Mouse (Mus musculus): Measurements from ENCODE around the gene Zfhx2. TPM values are rescaled to one million over a fixed set of nuclear protein-coding genes. Genes with fewer than 3 reads are reported as not detected.

Zfhx2 gene
- polyA plus RNA-seq, 1 experiment from 2014 or later, result 3.8 TPM

GRCm38 (mm10) chr14:55085324-55086008 is 6.7 kb downstream of the Zfhx2 start:
- Histone ChIP-seq H3K9ac (ENCODE audit: low read length) (no peak overlapping the region), H3K4me3 (ENCODE audit: low read length) (no peak overlapping the region), H3K9me3 (ENCODE audit: control insufficient read depth, low read length) (no peaks in the 10 kb centered on the region), H3K36me3 (ENCODE audit: control insufficient read depth, insufficient read depth, low read length) (no peaks in the 10 kb centered on the region), H3K4me2 (ENCODE audit: low read depth, low read length) (no peak overlapping the region), H3K27ac (ENCODE audit: low read length) (no peak overlapping the region), H3K27me3 (ENCODE audit: control insufficient read depth, insufficient read depth, low read depth, low read length) (no peaks in the 10 kb centered on the region), H3K4me1 (replicated peaks; ENCODE audit: control insufficient read depth, insufficient read depth, low read length) (peaks cover 5% of the 10 kb centered on the region; the same call in 1 of the 2 replicates)
- no peak for ATAC-seq (ENCODE audit: low read depth)
- WGBS, result 55% methylated on average over 9 of the region's 9 CpGs

- peaks cover 2% of the 10 kb centered on the region; the same call in 1 of the 2 replicates for H3K27me3 ChIP-seq (ENCODE audit: control insufficient read depth, insufficient read depth, low read depth, low read length)
- WGBS, result 62% methylated on average over 6 of the region's 6 CpGs
These were observed 8.6 kb downstream of the Zfhx2 start for GRCm38 (mm10) chr14:55083481-55083880.

GRCm38 (mm10) chr14:55081105-55081504 is 11.0 kb downstream of the Zfhx2 start:
- Histone ChIP-seq H3K4me2 (ENCODE audit: low read depth, low read length) (no peak overlapping the region), H3K27ac (ENCODE audit: low read length) (no peak overlapping the region), H3K36me3 (ENCODE audit: control insufficient read depth, insufficient read depth, low read length) (no peaks in the 10 kb centered on the region), H3K4me1 (replicated peaks; ENCODE audit: control insufficient read depth, insufficient read depth, low read length) (peaks cover 4% of the 10 kb centered on the region; the same call in 1 of the 2 replicates), H3K9me3 (ENCODE audit: control insufficient read depth, low read length) (no peaks in the 10 kb centered on the region), H3K27me3 (ENCODE audit: control insufficient read depth, insufficient read depth, low read depth, low read length) (peaks cover 6% of the 10 kb centered on the region), H3K4me3 (ENCODE audit: low read length) (no peak overlapping the region), H3K9ac (ENCODE audit: low read length) (no peak overlapping the region)
- WGBS, result 28% methylated on average over 5 of the region's 5 CpGs
- ATAC-seq (ENCODE audit: low read depth), result no peak

More at GRCm38 (mm10) chr14:55083481-55083880, 8.6 kb downstream of the Zfhx2 start:
- no peak for ATAC-seq (ENCODE audit: low read depth)
- Histone ChIP-seq H3K9me3 (ENCODE audit: control insufficient read depth, low read length) (no peaks in the 10 kb centered on the region), H3K9ac (ENCODE audit: low read length) (no peak overlapping the region), H3K4me3 (ENCODE audit: low read length) (no peak overlapping the region), H3K4me1 (replicated peaks; ENCODE audit: control insufficient read depth, insufficient read depth, low read length) (peaks cover 4% of the 10 kb centered on the region; the same call in 1 of the 2 replicates), H3K4me2 (ENCODE audit: low read depth, low read length) (no peak overlapping the region), H3K36me3 (ENCODE audit: control insufficient read depth, insufficient read depth, low read length) (no peaks in the 10 kb centered on the region), H3K27ac (ENCODE audit: low read length) (no peak overlapping the region)

GRCm38 (mm10) chr14:55079214-55079970 is 12.7 kb downstream of the Zfhx2 start:
- Histone ChIP-seq H3K27ac (ENCODE audit: low read length) (no peak overlapping the region), H3K4me1 (replicated peaks; ENCODE audit: control insufficient read depth, insufficient read depth, low read length) (peaks cover 4% of the 10 kb centered on the region; the same call in 1 of the 2 replicates), H3K27me3 (ENCODE audit: control insufficient read depth, insufficient read depth, low read depth, low read length) (peaks cover 6% of the 10 kb centered on the region), H3K4me2 (ENCODE audit: low read depth, low read length) (peak overlapping the region; percentile 45; the same call in 1 of the 2 replicates), H3K4me3 (ENCODE audit: low read length) (no peak overlapping the region), H3K9me3 (ENCODE audit: control insufficient read depth, low read length) (no peaks in the 10 kb centered on the region), H3K9ac (ENCODE audit: low read length) (no peak overlapping the region), H3K36me3 (ENCODE audit: control insufficient read depth, insufficient read depth, low read length) (no peaks in the 10 kb centered on the region)
- ATAC-seq (ENCODE audit: low read depth), result peak; percentile 38; the same call in 1 of the 2 replicates
- WGBS, result 25% methylated on average over 8 of the region's 8 CpGs

- H3K27me3 ChIP-seq (ENCODE audit: control insufficient read depth, insufficient read depth, low read depth, low read length), result peaks cover 6% of the 10 kb centered on the region
- peak overlapping the region; percentile 17; the same call in 1 of the 2 replicates for H3K4me3 ChIP-seq (ENCODE audit: low read length)
- H3K36me3 ChIP-seq (ENCODE audit: control insufficient read depth, insufficient read depth, low read length), result no peaks in the 10 kb centered on the region
- no peak overlapping the region for H3K27ac ChIP-seq (ENCODE audit: low read length)
- 14% methylated on average over 23 of the region's 23 CpGs for WGBS
- 0 out of 2 replicates have a peak overlapping the region, but pooled peaks have one; percentile 40 for H3K9ac ChIP-seq (ENCODE audit: low read length)
- peaks cover 4% of the 10 kb centered on the region; the same call in 1 of the 2 replicates for H3K4me1 ChIP-seq (replicated peaks; ENCODE audit: control insufficient read depth, insufficient read depth, low read length)
- ATAC-seq (ENCODE audit: low read depth), result peak; percentile 29; the same call in 1 of the 2 replicates
- H3K4me2 ChIP-seq (ENCODE audit: low read depth, low read length), result peak overlapping the region; percentile 45
- no peaks in the 10 kb centered on the region for H3K9me3 ChIP-seq (ENCODE audit: control insufficient read depth, low read length)
These were observed 13.6 kb downstream of the Zfhx2 start for GRCm38 (mm10) chr14:55078366-55078989.

- 39% methylated on average over 15 of the region's 15 CpGs for WGBS
- peaks cover 4% of the 10 kb centered on the region; the same call in 1 of the 2 replicates for H3K4me1 ChIP-seq (replicated peaks; ENCODE audit: control insufficient read depth, insufficient read depth, low read length)
- H3K36me3 ChIP-seq (ENCODE audit: control insufficient read depth, insufficient read depth, low read length), result no peaks in the 10 kb centered on the region
- H3K27me3 ChIP-seq (ENCODE audit: control insufficient read depth, insufficient read depth, low read depth, low read length), result peaks cover 6% of the 10 kb centered on the region
- H3K4me3 ChIP-seq (ENCODE audit: low read length), result no peak overlapping the region
- ATAC-seq (ENCODE audit: low read depth), result no peak
- H3K4me2 ChIP-seq (ENCODE audit: low read depth, low read length), result no peak overlapping the region
- H3K9me3 ChIP-seq (ENCODE audit: control insufficient read depth, low read length), result no peaks in the 10 kb centered on the region
- H3K27ac ChIP-seq (ENCODE audit: low read length), result no peak overlapping the region
- no peak overlapping the region for H3K9ac ChIP-seq (ENCODE audit: low read length)
These were observed 14.4 kb downstream of the Zfhx2 start for GRCm38 (mm10) chr14:55077481-55078365.

- Histone ChIP-seq H3K9ac (ENCODE audit: low read length) (no peak overlapping the region), H3K27ac (ENCODE audit: low read length) (no peak overlapping the region), H3K4me3 (ENCODE audit: low read length) (no peak overlapping the region), H3K4me2 (ENCODE audit: low read depth, low read length) (no peak overlapping the region), H3K36me3 (ENCODE audit: control insufficient read depth, insufficient read depth, low read length) (no peaks in the 10 kb centered on the region), H3K27me3 (ENCODE audit: control insufficient read depth, insufficient read depth, low read depth, low read length) (peaks cover 6% of the 10 kb centered on the region), H3K9me3 (ENCODE audit: control insufficient read depth, low read length) (no peaks in the 10 kb centered on the region), H3K4me1 (replicated peaks; ENCODE audit: control insufficient read depth, insufficient read depth, low read length) (peaks cover 4% of the 10 kb centered on the region; the same call in 1 of the 2 replicates)
- WGBS, result 69% methylated on average over 3 of the region's 3 CpGs
- no peak for ATAC-seq (ENCODE audit: low read depth)
These were observed 15.2 kb downstream of the Zfhx2 start for GRCm38 (mm10) chr14:55076956-55077355.

GRCm38 (mm10) chr14:55076224-55076623 is 15.9 kb downstream of the Zfhx2 start:
- Histone ChIP-seq H3K9ac (ENCODE audit: low read length) (no peak overlapping the region), H3K4me1 (replicated peaks; ENCODE audit: control insufficient read depth, insufficient read depth, low read length) (peaks cover 4% of the 10 kb centered on the region; the same call in 1 of the 2 replicates)
- 28% methylated on average over 6 of the region's 6 CpGs for WGBS

More at GRCm38 (mm10) chr14:55076224-55076623, 15.9 kb downstream of the Zfhx2 start:
- H3K4me3 ChIP-seq (ENCODE audit: low read length), result no peak overlapping the region
- H3K9me3 ChIP-seq (ENCODE audit: control insufficient read depth, low read length), result no peaks in the 10 kb centered on the region
- H3K36me3 ChIP-seq (ENCODE audit: control insufficient read depth, insufficient read depth, low read length), result no peaks in the 10 kb centered on the region
- peaks cover 6% of the 10 kb centered on the region for H3K27me3 ChIP-seq (ENCODE audit: control insufficient read depth, insufficient read depth, low read depth, low read length)
- no peak for ATAC-seq (ENCODE audit: low read depth)
- H3K4me2 ChIP-seq (ENCODE audit: low read depth, low read length), result no peak overlapping the region
- H3K27ac ChIP-seq (ENCODE audit: low read length), result no peak overlapping the region
